ENCODE assay signal across 9 mouse cellular contexts in genomic region chr11:6292988-6293349, GRCm38 (mm10). TPM values are rescaled to one million over a fixed set of nuclear protein-coding genes. Genes with fewer than 3 reads are reported as not detected.
DNase-seq lines count a peak whose midpoint lies in the region; ATAC-seq and TF ChIP-seq lines count a peak whose summit lies in the region.
"Had no signal": no experiment of that assay in that cellular context is flagged by ENCODE, and none has a peak within 500 bp of the region (broad histone marks: within the 10 kb centered on the region; RNA-seq: fewer than 3 reads in every experiment).

No protein-coding gene starts in this region.

- WGBS in kidney, embryonic 15.5 days = 91% methylated on average over 4 of the region's 4 CpGs
- 90% methylated on average over 4 of the region's 4 CpGs for WGBS in embryonic facial prominence, embryonic 14.5 days
- 83% methylated on average over 4 of the region's 4 CpGs for WGBS in intestine, embryonic 15.5 days
- WGBS in midbrain, postnatal 0 days = 95% methylated on average over 4 of the region's 4 CpGs

- peak overlapping the region; percentile 69 for H3K4me3 ChIP-seq in kidney, embryonic 15.5 days (replicated peaks)
- H3K4me3 ChIP-seq in embryonic facial prominence, embryonic 14.5 days (ENCODE audit: low read depth, low read length) = peak overlapping the region; percentile 86
- peak overlapping the region; percentile 63 for H3K4me3 ChIP-seq in intestine, embryonic 15.5 days (replicated peaks)
- H3K4me3 ChIP-seq in midbrain, postnatal 0 days (ENCODE audit: low read depth, low read length) = peak overlapping the region; percentile 51

- no peak overlapping the region for H3K27ac ChIP-seq in kidney, embryonic 15.5 days
- peak overlapping the region; percentile 91; the same call in 1 of the 2 replicates for H3K27ac ChIP-seq in embryonic facial prominence, embryonic 14.5 days (replicated peaks; ENCODE audit: low read depth, low read length)
- no peak overlapping the region for H3K27ac ChIP-seq in intestine, embryonic 15.5 days
- H3K27ac ChIP-seq in midbrain, postnatal 0 days (ENCODE audit: low read depth, low read length) = peak overlapping the region; percentile 86; the same call in 1 of the 2 replicates

- DNase-seq in kidney, postnatal 4 days = no peak
- DNase-seq in embryonic facial prominence, embryonic 14.5 days (ENCODE audit: low spot score) = no peak
- no peak for DNase-seq in midbrain, postnatal 0 days (ENCODE audit: low spot score)
- no peak for DNase-seq in right cerebral cortex, adult 18-20 months
- DNase-seq in Muller cell, postnatal 12 days (ENCODE audit: inconsistent ontology term) = no peak
- no peak for DNase-seq in urinary bladder, postnatal 10 days (ENCODE audit: low spot score)

- ATAC-seq in kidney, embryonic 15.5 days (replicated peaks; ENCODE audit: low FRiP score) = no peak
- no peak for ATAC-seq in embryonic facial prominence, embryonic 14.5 days (ENCODE audit: low read depth)
- ATAC-seq in intestine, embryonic 15.5 days = no peak
- no peak for ATAC-seq in midbrain, postnatal 0 days (ENCODE audit: low FRiP score)
- ATAC-seq: Patski had no signal

- H3K36me3 ChIP-seq in kidney, embryonic 15.5 days = peaks cover 12% of the 10 kb centered on the region
- peaks cover 13% of the 10 kb centered on the region for H3K36me3 ChIP-seq in embryonic facial prominence, embryonic 14.5 days (ENCODE audit: control insufficient read depth, insufficient read depth, low read length)
- H3K36me3 ChIP-seq in intestine, embryonic 15.5 days = peaks cover 4% of the 10 kb centered on the region; the same call in 1 of the 2 replicates
- peaks cover 5% of the 10 kb centered on the region; the same call in 1 of the 2 replicates for H3K36me3 ChIP-seq in midbrain, postnatal 0 days (ENCODE audit: insufficient read depth, low read length)

- H3K9me3 ChIP-seq in kidney, embryonic 15.5 days (replicated peaks) = no peaks in the 10 kb centered on the region
- no peaks in the 10 kb centered on the region for H3K9me3 ChIP-seq in embryonic facial prominence, embryonic 14.5 days (ENCODE audit: control insufficient read depth, low read length)
- H3K9me3 ChIP-seq in intestine, embryonic 15.5 days = no peaks in the 10 kb centered on the region
- H3K9me3 ChIP-seq in midbrain, postnatal 0 days (ENCODE audit: low read length) = no peaks in the 10 kb centered on the region

- H3K9ac ChIP-seq in kidney, embryonic 15.5 days = no peak overlapping the region
- H3K9ac ChIP-seq in embryonic facial prominence, embryonic 14.5 days (ENCODE audit: low read depth, low read length) = no peak overlapping the region
- no peak overlapping the region for H3K9ac ChIP-seq in intestine, embryonic 15.5 days
- H3K9ac ChIP-seq in midbrain, postnatal 0 days (replicated peaks; ENCODE audit: low read length, poor library complexity, severe bottlenecking) = no peak overlapping the region

- TF ChIP-seq CTCF in midbrain, postnatal 0 days (IDR thresholded peaks at IDR 0.05) = no peak

- H3K4me2 ChIP-seq in kidney, embryonic 15.5 days = peak overlapping the region; percentile 61
- H3K4me2 ChIP-seq in embryonic facial prominence, embryonic 14.5 days (ENCODE audit: low read depth, low read length) = peak overlapping the region; percentile 80
- peak overlapping the region; percentile 71 for H3K4me2 ChIP-seq in intestine, embryonic 15.5 days (replicated peaks)
- peak overlapping the region; percentile 70 for H3K4me2 ChIP-seq in midbrain, postnatal 0 days (ENCODE audit: low read depth, low read length, poor library complexity, severe bottlenecking)

- no peaks in the 10 kb centered on the region for H3K27me3 ChIP-seq in kidney, embryonic 15.5 days
- H3K27me3 ChIP-seq in embryonic facial prominence, embryonic 14.5 days (replicated peaks; ENCODE audit: control insufficient read depth, insufficient read depth, low read length) = no peaks in the 10 kb centered on the region
- no peaks in the 10 kb centered on the region for H3K27me3 ChIP-seq in intestine, embryonic 15.5 days (replicated peaks)
- no peaks in the 10 kb centered on the region for H3K27me3 ChIP-seq in midbrain, postnatal 0 days (ENCODE audit: insufficient read depth, low read length)
- H3K27me3 ChIP-seq: Patski had no signal

- H3K4me1 ChIP-seq in kidney, embryonic 15.5 days = peaks cover 13% of the 10 kb centered on the region; the same call in 1 of the 2 replicates
- H3K4me1 ChIP-seq in embryonic facial prominence, embryonic 14.5 days (ENCODE audit: control insufficient read depth, insufficient read depth, low read length) = peaks cover 4% of the 10 kb centered on the region; the same call in 1 of the 2 replicates
- no peaks in the 10 kb centered on the region for H3K4me1 ChIP-seq in intestine, embryonic 15.5 days (replicated peaks)
- H3K4me1 ChIP-seq in midbrain, postnatal 0 days (ENCODE audit: insufficient read depth, low read length) = peaks cover 6% of the 10 kb centered on the region; the same call in 1 of the 2 replicates

RNA-seq across cellular contexts. Expression of gene Ogdh, which starts 1.5 kb away (rescaled TPM):
- polyA plus RNA-seq in kidney, embryonic 15.5 days (2015; fragmentation: Nextera tagmentation; extraction: Ambion mirVana) = 116 and 131 TPM in 2 replicates
- 92.5 and 93.8 TPM in 2 replicates for polyA plus RNA-seq in embryonic facial prominence, embryonic 14.5 days (2014; fragmentation: Nextera tagmentation; extraction: Ambion mirVana)
- 134 and 144 TPM in 2 replicates for polyA plus RNA-seq in intestine, embryonic 15.5 days (2015; fragmentation: Nextera tagmentation; extraction: Ambion mirVana)
- total RNA-seq in midbrain, postnatal 0 days (2014; rRNA removed) = 124 and 134 TPM in 2 replicates
- polyA plus RNA-seq in midbrain, postnatal 0 days (2015; fragmentation: Nextera tagmentation; extraction: Ambion mirVana) = 136 and 139 TPM in 2 replicates

RNA-seq across cellular contexts. Expression of gene Tmed4, which starts 18.3 kb away (rescaled TPM):
- polyA plus RNA-seq in kidney, embryonic 15.5 days (2015; fragmentation: Nextera tagmentation; extraction: Ambion mirVana) = 130 and 133 TPM in 2 replicates
- polyA plus RNA-seq in embryonic facial prominence, embryonic 14.5 days (2014; fragmentation: Nextera tagmentation; extraction: Ambion mirVana) = 109 and 117 TPM in 2 replicates
- 129 and 137 TPM in 2 replicates for polyA plus RNA-seq in intestine, embryonic 15.5 days (2015; fragmentation: Nextera tagmentation; extraction: Ambion mirVana)
- total RNA-seq in midbrain, postnatal 0 days (2014; rRNA removed) = 69.9 and 92.7 TPM in 2 replicates
- polyA plus RNA-seq in midbrain, postnatal 0 days (2015; fragmentation: Nextera tagmentation; extraction: Ambion mirVana) = 90.1 and 98.9 TPM in 2 replicates

RNA-seq across cellular contexts. Expression of gene Ddx56, which starts 25.4 kb away (rescaled TPM):
- polyA plus RNA-seq in kidney, embryonic 15.5 days (2015; fragmentation: Nextera tagmentation; extraction: Ambion mirVana) = 93.1 and 101 TPM in 2 replicates
- 79.6 and 89.9 TPM in 2 replicates for polyA plus RNA-seq in embryonic facial prominence, embryonic 14.5 days (2014; fragmentation: Nextera tagmentation; extraction: Ambion mirVana)
- 100 and 106 TPM in 2 replicates for polyA plus RNA-seq in intestine, embryonic 15.5 days (2015; fragmentation: Nextera tagmentation; extraction: Ambion mirVana)
- total RNA-seq in midbrain, postnatal 0 days (2014; rRNA removed) = 74.8 and 77.4 TPM in 2 replicates
- 64.4 and 75.9 TPM in 2 replicates for polyA plus RNA-seq in midbrain, postnatal 0 days (2015; fragmentation: Nextera tagmentation; extraction: Ambion mirVana)

Comparison
In these comparisons a context has a peak if more than half of its experiments do, and no peak if none do; other contexts are left out.
1. H3K27ac ChIP-seq: peak in embryonic facial prominence, embryonic 14.5 days (single experiment) and midbrain, postnatal 0 days (single experiment); none in kidney, embryonic 15.5 days (single experiment) and intestine, embryonic 15.5 days (single experiment).
2. Peak in every context shown above with its lines, with median percentiles within 50 percentile points of each other: H3K4me2 ChIP-seq and H3K4me3 ChIP-seq.